Comparison of ENCODE assay signal across 10 mouse cellular contexts in the genomic region with DNA sequence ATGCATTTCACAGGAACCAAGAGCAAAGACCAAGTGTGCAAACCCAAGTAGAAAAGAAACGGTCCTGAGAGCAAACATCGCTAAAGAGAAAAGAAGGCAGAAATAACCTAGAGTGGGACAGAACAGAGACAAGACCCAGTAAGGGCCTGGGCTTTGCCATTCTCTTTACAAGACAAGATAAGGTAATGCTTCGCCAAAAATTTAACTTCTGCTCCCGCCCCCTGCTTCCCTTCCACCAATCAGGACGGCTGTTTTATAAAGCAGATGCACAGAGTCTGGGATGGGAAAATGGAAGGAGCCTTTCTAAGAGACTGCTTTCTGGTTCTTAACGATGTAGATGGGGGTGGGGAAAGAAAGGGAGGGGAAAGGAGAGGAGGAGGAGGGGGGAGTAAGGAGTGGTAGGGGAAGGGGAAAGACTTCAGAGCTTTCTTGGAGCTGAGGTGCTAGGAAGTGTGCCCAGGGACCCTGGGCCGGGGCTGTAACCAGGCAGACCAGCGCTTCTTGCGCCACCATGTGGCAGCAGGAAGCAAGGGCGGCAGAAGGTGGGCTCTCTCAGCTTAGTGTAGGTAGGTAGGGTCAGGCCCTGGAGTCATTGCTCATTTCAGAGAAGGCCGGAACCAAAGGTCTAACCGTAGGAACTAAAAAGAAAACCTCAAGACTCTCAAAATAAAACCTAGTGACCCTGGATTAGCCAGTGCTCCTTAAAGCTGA.
DNase-seq lines count a peak whose midpoint lies in the region; ATAC-seq and TF ChIP-seq lines count a peak whose summit lies in the region.
"Had no signal": no experiment of that assay in that cellular context is flagged by ENCODE, and none has a peak within 500 bp of the region (broad histone marks: within the 10 kb centered on the region; RNA-seq: fewer than 3 reads in every experiment).

No protein-coding gene starts in this region.

- H3K27ac ChIP-seq in hindbrain, postnatal 0 days, result no peak overlapping the region
- no peak overlapping the region for H3K27ac ChIP-seq in hindbrain, embryonic 12.5 days
- H3K27ac ChIP-seq in heart, embryonic 10.5 days, result no peak overlapping the region
- H3K27ac ChIP-seq: hindbrain, embryonic 15.5 days; limb, embryonic 15.5 days had no signal

- H3K4me3 ChIP-seq in hindbrain, postnatal 0 days (ENCODE audit: low read length), result no peak overlapping the region
- H3K4me3 ChIP-seq in hindbrain, embryonic 12.5 days, result no peak overlapping the region
- H3K4me3 ChIP-seq in E14TG2a.4 (replicated peaks; ENCODE audit: low read length), result no peak overlapping the region
- H3K4me3 ChIP-seq in heart, embryonic 10.5 days, result no peak overlapping the region
- H3K4me3 ChIP-seq: hindbrain, embryonic 15.5 days; limb, embryonic 15.5 days had no signal

- H3K9ac ChIP-seq in hindbrain, postnatal 0 days (replicated peaks; ENCODE audit: low read length), result no peak overlapping the region
- no peak overlapping the region for H3K9ac ChIP-seq in hindbrain, embryonic 12.5 days
- H3K9ac ChIP-seq: hindbrain, embryonic 15.5 days; limb, embryonic 15.5 days had no signal

- ATAC-seq in hindbrain, postnatal 0 days, result no peak
- no peak for ATAC-seq in hindbrain, embryonic 12.5 days (ENCODE audit: low FRiP score)
- ATAC-seq in common myeloid progenitor, adult 5-6 weeks (replicated peaks; ENCODE audit: low read depth, poor library complexity, severe bottlenecking), result peak; percentile 50
- ATAC-seq in megakaryocyte progenitor cell, adult 5-6 weeks (replicated peaks; ENCODE audit: poor library complexity), result peak; percentile 67

- no peaks in the 10 kb centered on the region for H3K9me3 ChIP-seq in hindbrain, postnatal 0 days (ENCODE audit: low read length)
- no peaks in the 10 kb centered on the region for H3K9me3 ChIP-seq in hindbrain, embryonic 12.5 days (replicated peaks)
- H3K9me3 ChIP-seq in E14TG2a.4 (ENCODE audit: low read length), result peaks cover 13% of the 10 kb centered on the region
- H3K9me3 ChIP-seq in heart, embryonic 10.5 days, result no peaks in the 10 kb centered on the region
- H3K9me3 ChIP-seq: hindbrain, embryonic 15.5 days; limb, embryonic 15.5 days had no signal

- no peaks in the 10 kb centered on the region for H3K36me3 ChIP-seq in hindbrain, postnatal 0 days (ENCODE audit: insufficient read depth, low read length)
- H3K36me3 ChIP-seq in hindbrain, embryonic 12.5 days, result no peaks in the 10 kb centered on the region
- H3K36me3 ChIP-seq in E14TG2a.4 (ENCODE audit: insufficient read depth, low read length), result no peaks in the 10 kb centered on the region
- H3K36me3 ChIP-seq in heart, embryonic 10.5 days, result no peaks in the 10 kb centered on the region
- H3K36me3 ChIP-seq: hindbrain, embryonic 15.5 days; limb, embryonic 15.5 days had no signal

- peak; percentile 56 for TF ChIP-seq CTCF in hindbrain, postnatal 0 days (IDR thresholded peaks at IDR 0.05; ENCODE audit: low read depth)
- peak; percentile 40 for TF ChIP-seq CTCF in E14TG2a.4 (conservative IDR thresholded peaks at IDR 0.05; ENCODE audit: low read length)

- WGBS in hindbrain, postnatal 0 days, result 53% methylated on average over 12 of the region's 12 CpGs
- 42% methylated on average over 12 of the region's 12 CpGs for WGBS in hindbrain, embryonic 12.5 days
- 41% methylated on average over 12 of the region's 12 CpGs for WGBS in heart, embryonic 10.5 days

- no peak for DNase-seq in hindbrain, postnatal 0 days (ENCODE audit: low spot score)
- DNase-seq in right cerebral cortex, adult 2 months (ENCODE audit: low spot score in 2 of 2), result no peak
- DNase-seq in heart, embryonic 10.5 days (ENCODE audit: low spot score), result no peak
- no peak for DNase-seq in urinary bladder, postnatal 10 days (ENCODE audit: low spot score)

- peaks cover 6% of the 10 kb centered on the region; the same call in 1 of the 2 replicates for H3K4me1 ChIP-seq in hindbrain, postnatal 0 days (ENCODE audit: insufficient read depth, low read length)
- H3K4me1 ChIP-seq in hindbrain, embryonic 12.5 days, result peaks cover 12% of the 10 kb centered on the region; the same call in 1 of the 2 replicates
- H3K4me1 ChIP-seq in E14TG2a.4 (replicated peaks; ENCODE audit: low read depth, low read length), result peaks cover 5% of the 10 kb centered on the region
- peaks cover 8% of the 10 kb centered on the region; the same call in 1 of the 2 replicates for H3K4me1 ChIP-seq in heart, embryonic 10.5 days

- H3K27me3 ChIP-seq in hindbrain, postnatal 0 days (ENCODE audit: insufficient read depth, low read length), result no peaks in the 10 kb centered on the region
- H3K27me3 ChIP-seq in hindbrain, embryonic 12.5 days, result no peaks in the 10 kb centered on the region
- H3K27me3 ChIP-seq in E14TG2a.4 (ENCODE audit: insufficient read depth, low read length), result peaks cover 48% of the 10 kb centered on the region
- peaks cover 6% of the 10 kb centered on the region; the same call in 1 of the 2 replicates for H3K27me3 ChIP-seq in heart, embryonic 10.5 days (ENCODE audit: insufficient read depth, poor library complexity, severe bottlenecking)
- H3K27me3 ChIP-seq: hindbrain, embryonic 15.5 days; limb, embryonic 15.5 days had no signal

- no peak overlapping the region for H3K4me2 ChIP-seq in hindbrain, postnatal 0 days (ENCODE audit: low read depth, low read length)
- no peak overlapping the region for H3K4me2 ChIP-seq in hindbrain, embryonic 12.5 days (replicated peaks)
- H3K4me2 ChIP-seq: hindbrain, embryonic 15.5 days; limb, embryonic 15.5 days had no signal

Comparison
In these comparisons a context has a peak if more than half of its experiments do, and no peak if none do; other contexts are left out.
1. ATAC-seq: peak in common myeloid progenitor, adult 5-6 weeks (single experiment) and megakaryocyte progenitor cell, adult 5-6 weeks (single experiment); none in hindbrain, postnatal 0 days (single experiment) and hindbrain, embryonic 12.5 days (single experiment).